Mouse (Mus musculus): ENCODE measurements around the gene Vmn1r215. TPM values are rescaled to one million over a fixed set of nuclear protein-coding genes. Genes with fewer than 3 reads are reported as not detected.

Vmn1r215 gene
- not detected for polyA plus RNA-seq (2014; fragmentation: Illumina TruSeq; extraction: RNeasy Lipid Tissue Mini Kit (QIAGEN cat#74804); ENCODE audit: low read depth, low replicate concordance)

GRCm38 (mm10) chr13:23067725-23068124 lies at the start of gene Vmn1r215:
TSS of gene Vmn1r215 (plus strand) at chr13:23068025.

DNA sequence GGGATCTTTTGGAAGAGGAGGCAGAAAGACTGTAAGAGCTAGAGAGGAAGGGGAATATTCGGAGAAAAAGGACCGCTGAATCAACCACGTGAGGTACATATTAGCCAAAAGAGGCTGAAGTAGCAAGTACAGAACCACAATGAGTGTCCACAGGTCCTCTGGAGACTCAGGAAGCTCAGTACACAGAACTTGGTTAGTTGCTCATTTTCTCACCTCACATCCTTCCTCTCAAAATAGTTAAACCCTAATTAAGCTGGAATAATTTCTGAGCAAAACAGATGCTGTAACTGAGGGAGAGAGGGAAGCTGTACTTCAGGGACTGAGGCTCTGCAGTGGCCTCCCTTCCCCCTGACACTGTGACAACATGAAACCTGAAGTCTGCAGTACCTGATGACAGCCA lies 37.7 kb upstream of the Vmn1r215 start, which contains the start of gene Vmn1r214:
TSS of gene Vmn1r214 (plus strand) at position 301 of the 400 bp plus-strand sequence.

GRCm38 (mm10) chr13:23118126-23118525 lies 50.3 kb downstream of the Vmn1r215 start, which contains the start of gene Vmn1r217:
TSS of gene Vmn1r217 (minus strand) at chr13:23118226.

Other genes starting within 250 kb of the Vmn1r215 start
- gene Vmn1r210, start 236.7 kb upstream of the Vmn1r215 start, polyA plus RNA-seq (2014; fragmentation: Illumina TruSeq; extraction: RNeasy Lipid Tissue Mini Kit (QIAGEN cat#74804); ENCODE audit: low read depth, low replicate concordance) = not detected
- not detected for gene Vmn1r211, start 210.5 kb upstream of the Vmn1r215 start, polyA plus RNA-seq (2014; fragmentation: Illumina TruSeq; extraction: RNeasy Lipid Tissue Mini Kit (QIAGEN cat#74804); ENCODE audit: low read depth, low replicate concordance)
- gene Vmn1r212, start 183.8 kb upstream of the Vmn1r215 start, polyA plus RNA-seq (2014; fragmentation: Illumina TruSeq; extraction: RNeasy Lipid Tissue Mini Kit (QIAGEN cat#74804); ENCODE audit: low read depth, low replicate concordance) = not detected
- not detected for gene Vmn1r213, start 60.4 kb upstream of the Vmn1r215 start, polyA plus RNA-seq (2014; fragmentation: Illumina TruSeq; extraction: RNeasy Lipid Tissue Mini Kit (QIAGEN cat#74804); ENCODE audit: low read depth, low replicate concordance)
- gene Vmn1r214, start 37.6 kb upstream of the Vmn1r215 start, polyA plus RNA-seq (2014; fragmentation: Illumina TruSeq; extraction: RNeasy Lipid Tissue Mini Kit (QIAGEN cat#74804); ENCODE audit: low read depth, low replicate concordance) = not detected
- not detected for gene Vmn1r217, start 50.2 kb downstream of the Vmn1r215 start, polyA plus RNA-seq (2014; fragmentation: Illumina TruSeq; extraction: RNeasy Lipid Tissue Mini Kit (QIAGEN cat#74804); ENCODE audit: low read depth, low replicate concordance)
- gene Vmn1r218, start 65.1 kb downstream of the Vmn1r215 start, polyA plus RNA-seq (2014; fragmentation: Illumina TruSeq; extraction: RNeasy Lipid Tissue Mini Kit (QIAGEN cat#74804); ENCODE audit: low read depth, low replicate concordance) = not detected
- gene Vmn1r219, start 91.3 kb downstream of the Vmn1r215 start, polyA plus RNA-seq (2014; fragmentation: Illumina TruSeq; extraction: RNeasy Lipid Tissue Mini Kit (QIAGEN cat#74804); ENCODE audit: low read depth, low replicate concordance) = not detected
- gene Vmn1r220, start 120.0 kb downstream of the Vmn1r215 start, polyA plus RNA-seq (2014; fragmentation: Illumina TruSeq; extraction: RNeasy Lipid Tissue Mini Kit (QIAGEN cat#74804); ENCODE audit: low read depth, low replicate concordance) = not detected
- not detected for gene Vmn1r221, start 146.1 kb downstream of the Vmn1r215 start, polyA plus RNA-seq (2014; fragmentation: Illumina TruSeq; extraction: RNeasy Lipid Tissue Mini Kit (QIAGEN cat#74804); ENCODE audit: low read depth, low replicate concordance)
- not detected for gene Vmn1r222, start 167.9 kb downstream of the Vmn1r215 start, polyA plus RNA-seq (2014; fragmentation: Illumina TruSeq; extraction: RNeasy Lipid Tissue Mini Kit (QIAGEN cat#74804); ENCODE audit: low read depth, low replicate concordance)
- gene Vmn1r223, start 179.1 kb downstream of the Vmn1r215 start, polyA plus RNA-seq (2014; fragmentation: Illumina TruSeq; extraction: RNeasy Lipid Tissue Mini Kit (QIAGEN cat#74804); ENCODE audit: low read depth, low replicate concordance) = not detected

Data from adipose tissue, adult 10 weeks (tissue).